Mouse (Mus musculus) CH12.LX (cell line): ENCODE measurements around the gene Xpc. TPM values are rescaled to one million over a fixed set of nuclear protein-coding genes. Genes with fewer than 3 reads are reported as not detected.

Experiments
- DNase-seq: peaks from one replicate; pipeline ENCODE4 v3.0.0-alpha.2; 2013; ENCODE audit errors: extremely low read depth
- H3K27ac ChIP-seq: 2 replicates; pipeline ENCODE4 v1.5.1; 2012; ENCODE audit warnings: low read depth, mild to moderate bottlenecking, control low read depth, moderate library complexity; ENCODE audit not compliant: insufficient read depth
- H3K27me3 ChIP-seq: replicated peaks from 2 replicates; pipeline ENCODE3; 2012; ENCODE audit warnings: inconsistent platforms
- H3K36me3 ChIP-seq, 2 experiments: replicated peaks in 1 of 2; 2 replicates each; pipeline versions ENCODE3 to v1.6.1; 2012; ENCODE audit warnings: inconsistent platforms in 1 of 2, low read length in 1 of 2, mild to moderate bottlenecking in 1 of 2, mixed read lengths in 1 of 2, moderate library complexity in 1 of 2; ENCODE audit not compliant: control insufficient read depth in 1 of 2, insufficient read depth in 1 of 2
- H3K4me1 ChIP-seq, 2 experiments: 2 replicates each; pipeline ENCODE4 v1.6.1; 2012; ENCODE audit warnings: inconsistent platforms in 1 of 2, moderate library complexity in 1 of 2; ENCODE audit not compliant: insufficient read depth in 2 of 2, control insufficient read depth in 1 of 2
- H3K4me2 ChIP-seq: 2 replicates; pipeline ENCODE4 v1.6.1; 2012; ENCODE audit warnings: low read depth, mild to moderate bottlenecking, control low read depth; ENCODE audit not compliant: poor library complexity, insufficient read depth, severe bottlenecking
- H3K4me3 ChIP-seq, 3 experiments: fragments of 150-350 bp in 1 of 3; sonication (generic) in 1 of 3; replicated peaks in 1 of 3; 2 replicates each; pipeline versions ENCODE3 to v1.5.1; 2011 to 2012; ENCODE audit warnings: low read depth in 2 of 3, low read length in 2 of 3, mild to moderate bottlenecking in 2 of 3, moderate library complexity in 2 of 3, control low read depth in 1 of 3, improper control_type of control experiment in 1 of 3, inconsistent platforms in 1 of 3, mixed read lengths in 1 of 3; ENCODE audit not compliant: poor library complexity in 1 of 3
- H3K79me2 ChIP-seq: replicated peaks from 2 replicates; pipeline ENCODE4 v1.6.1; 2012; ENCODE audit warnings: mild to moderate bottlenecking, moderate library complexity; ENCODE audit not compliant: control insufficient read depth, poor library complexity, insufficient read depth, severe bottlenecking; ENCODE audit errors: extremely low read depth
- H3K9ac ChIP-seq: 2 replicates; pipeline ENCODE4 v1.6.1; 2012; ENCODE audit warnings: low read depth, mild to moderate bottlenecking, control low read depth, moderate library complexity; ENCODE audit not compliant: insufficient read depth
- H3K9me3 ChIP-seq: replicated peaks from 2 replicates; pipeline ENCODE3; 2012; ENCODE audit warnings: low read length, inconsistent platforms, mixed read lengths
- BHLHE40 ChIP-seq: IDR thresholded peaks from 2 replicates; pipeline ENCODE4 v1.6.1; 2011; ENCODE audit warnings: mild to moderate bottlenecking, low read depth, low read length, improper control_type of control experiment
- CHD1 ChIP-seq: IDR thresholded peaks from 2 replicates; pipeline ENCODE4 v1.6.1; 2012; ENCODE audit warnings: low read depth, low read length, improper control_type of control experiment, inconsistent platforms
- CTCF ChIP-seq, 2 experiments: IDR thresholded peaks in 1 of 2; conservative IDR thresholded peaks in 1 of 2; 2 replicates each; pipeline ENCODE4 v1.5.1; 2011 to 2012; ENCODE audit warnings: low read depth in 2 of 2, low read length in 2 of 2, improper control_type of control experiment in 1 of 2, inconsistent platforms in 1 of 2, mild to moderate bottlenecking in 1 of 2, moderate library complexity in 1 of 2
- E2F4 ChIP-seq: IDR thresholded peaks from 2 replicates; pipeline ENCODE4 v1.6.1; 2011; ENCODE audit warnings: low read depth, low read length, improper control_type of control experiment; ENCODE audit not compliant: insufficient replicate concordance
- ELF1 ChIP-seq: IDR thresholded peaks from 2 replicates; pipeline ENCODE4 v1.6.1; 2014; ENCODE audit warnings: low read depth, mild to moderate bottlenecking, inconsistent platforms, low read length, improper control_type of control experiment
- EP300 ChIP-seq: IDR thresholded peaks from 2 replicates; pipeline ENCODE4 v1.6.1; 2011; ENCODE audit warnings: low read length, improper control_type of control experiment
- ETS1 ChIP-seq: conservative IDR thresholded peaks from 2 replicates; pipeline ENCODE4 v1.6.1; 2012; ENCODE audit warnings: low read depth, mild to moderate bottlenecking, inconsistent platforms, low read length, improper control_type of control experiment, moderate library complexity
- GABPA ChIP-seq: IDR thresholded peaks from 2 replicates; pipeline ENCODE4 v1.6.1; 2012; ENCODE audit warnings: low read depth, low read length, improper control_type of control experiment, inconsistent platforms; ENCODE audit not compliant: insufficient replicate concordance
- IRF4 ChIP-seq: IDR thresholded peaks from 2 replicates; pipeline ENCODE4 v1.6.1; 2014; ENCODE audit warnings: low read depth, mild to moderate bottlenecking, inconsistent platforms, low read length, improper control_type of control experiment
- JUN ChIP-seq: IDR thresholded peaks from 2 replicates; pipeline ENCODE4 v1.6.1; 2011; ENCODE audit warnings: low read depth, mild to moderate bottlenecking, low read length, improper control_type of control experiment, moderate library complexity; ENCODE audit not compliant: insufficient read depth
- JUND ChIP-seq: conservative IDR thresholded peaks from 2 replicates; pipeline ENCODE4 v1.6.1; 2011; ENCODE audit warnings: low read depth, low read length, improper control_type of control experiment
- KAT2A ChIP-seq: IDR thresholded peaks from 2 replicates; pipeline ENCODE4 v1.6.1; 2012; ENCODE audit warnings: low read length, improper control_type of control experiment, inconsistent platforms; ENCODE audit not compliant: insufficient replicate concordance
- MAFK ChIP-seq: IDR thresholded peaks from 2 replicates; pipeline ENCODE4 v1.6.1; 2011; ENCODE audit warnings: low read length, improper control_type of control experiment; ENCODE audit not compliant: insufficient replicate concordance
- MAX ChIP-seq: IDR thresholded peaks from 2 replicates; pipeline ENCODE4 v1.6.1; 2011; ENCODE audit warnings: low read length, improper control_type of control experiment
- MAZ ChIP-seq: IDR thresholded peaks from 2 replicates; pipeline ENCODE4 v1.6.1; 2012; ENCODE audit warnings: low read depth, mild to moderate bottlenecking, inconsistent platforms, low read length, improper control_type of control experiment, moderate library complexity
- MXI1 ChIP-seq: IDR thresholded peaks from 2 replicates; pipeline ENCODE4 v1.6.1; 2011; ENCODE audit warnings: mild to moderate bottlenecking, low read depth, low read length, improper control_type of control experiment
- NELFE ChIP-seq: IDR thresholded peaks from 2 replicates; pipeline ENCODE4 v1.6.1; 2011; ENCODE audit warnings: low read depth, low read length, improper control_type of control experiment
- NRF1 ChIP-seq: IDR thresholded peaks from 2 replicates; pipeline ENCODE4 v1.6.1; 2014; ENCODE audit warnings: low read depth, mild to moderate bottlenecking, inconsistent platforms, low read length, improper control_type of control experiment, moderate library complexity
- PAX5 ChIP-seq: IDR thresholded peaks from 2 replicates; pipeline ENCODE4 v1.6.1; 2012; ENCODE audit warnings: low read length, inconsistent platforms, mixed read lengths
- POLR2A ChIP-seq: IDR thresholded peaks from 2 replicates; pipeline ENCODE4 v1.6.1; 2011; ENCODE audit warnings: low read depth, mild to moderate bottlenecking, improper control_type of control experiment, low read length
- POLR2AphosphoS2 ChIP-seq: IDR thresholded peaks from 2 replicates; pipeline ENCODE4 v1.6.1; 2011; ENCODE audit warnings: low read depth, low read length, improper control_type of control experiment
- SIN3A ChIP-seq: IDR thresholded peaks from 2 replicates; pipeline ENCODE4 v1.6.1; 2012; ENCODE audit warnings: low read length, improper control_type of control experiment, inconsistent platforms
- SMC3 ChIP-seq: IDR thresholded peaks from 2 replicates; pipeline ENCODE4 v1.6.1; 2011; ENCODE audit warnings: low read depth, low read length, improper control_type of control experiment
- TBP ChIP-seq: conservative IDR thresholded peaks from 2 replicates; pipeline ENCODE4 v1.6.1; 2011; ENCODE audit warnings: low read depth, low read length, improper control_type of control experiment
- TCF12 ChIP-seq: IDR thresholded peaks from 2 replicates; pipeline ENCODE4 v1.6.1; 2014; ENCODE audit warnings: low read depth, mild to moderate bottlenecking, inconsistent platforms, low read length, improper control_type of control experiment
- UBTF ChIP-seq: IDR thresholded peaks from 2 replicates; pipeline ENCODE4 v1.6.1; 2012; ENCODE audit warnings: low read depth, mild to moderate bottlenecking, inconsistent platforms, low read length, improper control_type of control experiment, moderate library complexity
- USF2 ChIP-seq: conservative IDR thresholded peaks from 2 replicates; pipeline ENCODE4 v1.6.1; 2011; ENCODE audit warnings: low read depth, low read length, improper control_type of control experiment
- ZC3H11A ChIP-seq: IDR thresholded peaks from 2 replicates; pipeline ENCODE4 v1.6.1; 2012; ENCODE audit warnings: low read depth, mild to moderate bottlenecking, inconsistent platforms, low read length, improper control_type of control experiment
- ZKSCAN1 ChIP-seq: IDR thresholded peaks from 2 replicates; pipeline ENCODE4 v1.6.1; 2012; ENCODE audit warnings: low read depth, inconsistent platforms, low read length, improper control_type of control experiment, borderline replicate concordance
- dilution Hi-C: fragments of 300-500 bp; cut with MboI; formaldehyde crosslinking; loops from 2 replicates; pipeline ENCODE4 v1.14.3; 2020; ENCODE audit warnings: low sequenced_read_pairs; ENCODE audit not compliant: extremely low pct_unique_long_range_greater_than_20kb, extremely low pct_ligation_motif_present
- in situ Hi-C: fragments of 300-500 bp; cut with MboI; formaldehyde crosslinking; loops from 3 replicates; pipeline ENCODE4 v1.14.3; 2019; ENCODE audit warnings: low sequenced_read_pairs, low pct_ligation_motif_present, low pct_unique_long_range_greater_than_20kb, mixed read lengths
- polyA plus RNA-seq: library from polyadenylated mRNA; unstranded; fragments of >175 nt; gene quantifications from 2 replicates; pipeline ENCODE4 v1.2.1, GENCODE M21; 2012; ENCODE audit warnings: low read depth; ENCODE audit not compliant: insufficient read length
- total RNA-seq, 2 experiments: library from RNA; depleted of rRNA; stranded (reverse); fragments of 300-350 nt in 1 of 2; fragments of >200 nt in 1 of 2; gene quantifications; 2 replicates each; pipeline ENCODE4 v1.2.3; 2012 to 2014

Xpc gene
- total and polyA plus RNA-seq, 3 experiments = 7.8 to 11.7 (median 8.2) TPM

GRCm38 (mm10) chr6:91476541-91476940, 39.1 kb downstream of the Xpc start:
- no peak for DNase-seq
- Histone ChIP-seq H3K4me3 (no peak overlapping the region), H3K9ac (peak overlapping the region; percentile 31; the same call in 1 of the 2 replicates), H3K4me2 (peak overlapping the region; percentile 8; the same call in 1 of the 2 replicates), H3K27ac (peak overlapping the region; percentile 70), H3K79me2 (peaks cover 16% of the 10 kb centered on the region), H3K27me3 (no peaks in the 10 kb centered on the region), H3K4me1 (peaks cover 16 to 30% of the 10 kb centered on the region in 2 experiments), H3K9me3 (no peaks in the 10 kb centered on the region), H3K36me3 (peaks cover 43 to 63% of the 10 kb centered on the region in 2 experiments)
- dilution Hi-C loops (no loop called here), in situ Hi-C loops (no loop called here)
- TF ChIP-seq IRF4 (no peak), MXI1 (no peak), JUND (no peak), POLR2A (no peak), KAT2A (no peak), NRF1 (0 out of 2 replicates have a peak, but pooled peaks have one; percentile 20), POLR2AphosphoS2 (no peak), GABPA (no peak), BHLHE40 (no peak), ZKSCAN1 (no peak), ZC3H11A (no peak), PAX5 (no peak), EP300 (no peak), JUN (no peak), SIN3A (no peak), E2F4 (no peak), NELFE (no peak), TCF12 (0 out of 2 replicates have a peak, but pooled peaks have one; percentile 33)

- H3K9ac ChIP-seq = peak overlapping the region; percentile 73
- 0 out of 2 replicates have a peak overlapping the region, but pooled peaks have one; percentile 6 for H3K27ac ChIP-seq
- dilution Hi-C loops = no loop called here
Measured at GRCm38 (mm10) chr6:91474441-91475190, 41.1 kb downstream of the Xpc start.

More at GRCm38 (mm10) chr6:91474441-91475190, 41.1 kb downstream of the Xpc start:
- in situ Hi-C loops = no loop called here
- Histone ChIP-seq H3K79me2 (peaks cover 35% of the 10 kb centered on the region), H3K9me3 (no peaks in the 10 kb centered on the region), H3K4me1 (peaks cover 16 to 47% of the 10 kb centered on the region in 2 experiments), H3K4me2 (peak overlapping the region; percentile 90), H3K36me3 (peaks cover 24 to 59% of the 10 kb centered on the region in 2 experiments)
- TF ChIP-seq CHD1 (no peak), TCF12 (no peak), BHLHE40 (no peak), NRF1 (no peak), JUND (no peak), MXI1 (no peak), MAFK (no peak), CTCF (conservative IDR thresholded peaks at IDR 0.05 in 1 of 2, IDR thresholded peaks at IDR 0.05 in 1 of 2; ENCODE audit: low read depth in 2 of 2, low read length in 2 of 2) (no peak), NELFE (no peak), JUN (no peak), ELF1 (no peak), ETS1 (no peak), MAZ (no peak), TBP (no peak), SMC3 (no peak), IRF4 (no peak), MAX (no peak), UBTF (no peak), USF2 (no peak)
- TF ChIP-seq, all 38 proteins: peak for 0
- no peak for DNase-seq
- Histone ChIP-seq H3K27me3 (no peaks in the 10 kb centered on the region), H3K4me3 (peak overlapping the region; percentile 92 to 93 (median 93))
